Mouse (Mus musculus) kidney, adult 9 months (tissue): ENCODE data around the gene Brca1.

ENCODE experiments used
- DNase-seq: peaks from one replicate; pipeline ENCODE4 v3.0.0; 2022

The Brca1 gene

GRCm38 (mm10) chr11:101551751-101552475 lies at the start of gene Brca1, which contains the start of gene Nbr1:
Brca1 (minus strand) TSS chr11:101551955.
Nbr1 (plus strand) TSS chr11:101552149.
- peak; percentile 94 for DNase-seq

DNA sequence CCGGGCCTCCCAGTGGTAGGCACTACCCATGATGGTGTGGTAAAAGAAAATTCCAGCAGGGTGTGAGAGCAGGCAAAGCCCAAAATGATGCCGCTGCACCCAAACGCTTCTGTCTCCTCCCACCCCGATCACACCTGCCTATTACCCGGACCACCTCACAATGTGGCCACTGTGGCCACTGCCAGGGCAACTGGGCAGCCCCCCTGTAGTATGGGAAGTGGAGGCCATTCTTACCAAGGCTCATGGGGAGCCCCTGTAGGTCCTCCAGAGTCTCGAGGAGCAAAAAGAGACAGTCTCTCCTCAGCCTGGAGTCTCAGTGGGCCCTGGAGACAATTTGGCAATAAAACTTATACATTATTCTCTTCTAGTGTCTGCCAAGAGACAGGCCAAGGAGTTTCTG lies 47.4 kb upstream of the Brca1 start, which contains the start of gene Gm11634:
Gm11634 (minus strand) TSS at position 101 of the 400 bp plus-strand sequence.
- DNase-seq: no peak

DNA sequence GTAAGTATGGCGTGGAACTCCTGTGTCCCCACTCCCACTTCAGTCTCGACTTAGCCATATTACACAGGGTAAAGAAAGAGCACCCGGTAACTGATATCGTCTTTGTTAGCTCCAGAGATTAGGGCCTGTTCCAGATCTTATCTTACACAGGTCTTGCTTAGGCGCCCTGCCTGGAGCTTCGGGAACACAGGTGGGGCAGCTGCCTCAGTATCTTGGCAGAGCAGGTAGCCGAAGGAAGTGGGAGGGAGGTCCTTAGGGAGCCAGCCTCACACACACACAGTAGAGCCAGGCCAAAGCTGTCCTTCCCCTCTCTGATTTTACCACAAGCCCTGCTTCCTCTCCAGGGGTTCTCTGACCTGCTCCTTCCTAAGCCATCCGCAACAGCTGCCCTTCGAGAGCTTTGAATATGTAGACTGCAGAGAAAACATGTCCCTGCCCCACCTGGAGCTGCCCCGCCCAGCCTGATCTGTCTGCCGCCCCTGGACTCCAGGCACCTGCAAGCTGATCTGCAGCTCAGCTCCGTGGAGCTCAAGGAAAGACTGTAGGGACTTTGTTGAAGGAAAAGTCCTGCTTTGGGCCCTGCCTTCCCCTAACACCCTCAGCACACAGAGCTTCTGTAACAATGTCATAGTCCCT lies 38.4 kb upstream of the Brca1 start:
- no peak for DNase-seq

GRCm38 (mm10) chr11:101589444-101589843 lies 37.7 kb upstream of the Brca1 start:
- DNase-seq: peak; percentile 93

- peak; percentile 51 for DNase-seq
These were observed 37.1 kb upstream of the Brca1 start for GRCm38 (mm10) chr11:101588868-101589267.

GRCm38 (mm10) chr11:101587676-101588075 lies 35.9 kb upstream of the Brca1 start:
- no peak for DNase-seq

DNA sequence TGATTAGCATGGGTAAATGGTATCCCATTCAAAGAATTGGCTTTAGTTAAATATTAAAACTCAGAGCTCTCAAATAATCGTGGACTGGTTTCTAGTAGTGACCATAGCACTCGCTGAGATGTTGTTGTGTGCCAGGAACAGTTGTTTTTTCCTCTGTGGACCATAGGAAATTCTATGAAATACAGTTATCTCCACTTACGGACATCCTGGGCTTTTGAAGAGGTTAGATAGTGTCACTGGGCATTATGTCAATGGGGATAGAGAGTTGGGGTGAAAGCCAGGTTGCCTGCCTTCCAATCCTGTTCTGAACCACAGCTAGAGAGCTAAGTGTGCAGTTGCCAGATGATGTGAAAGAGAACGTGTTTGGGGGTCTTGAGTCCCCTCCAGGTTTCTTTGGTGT lies 34.0 kb upstream of the Brca1 start:
- DNase-seq: no peak

- peak; percentile 84 for DNase-seq
These were observed 33.3 kb upstream of the Brca1 start for GRCm38 (mm10) chr11:101585031-101585430.

DNA sequence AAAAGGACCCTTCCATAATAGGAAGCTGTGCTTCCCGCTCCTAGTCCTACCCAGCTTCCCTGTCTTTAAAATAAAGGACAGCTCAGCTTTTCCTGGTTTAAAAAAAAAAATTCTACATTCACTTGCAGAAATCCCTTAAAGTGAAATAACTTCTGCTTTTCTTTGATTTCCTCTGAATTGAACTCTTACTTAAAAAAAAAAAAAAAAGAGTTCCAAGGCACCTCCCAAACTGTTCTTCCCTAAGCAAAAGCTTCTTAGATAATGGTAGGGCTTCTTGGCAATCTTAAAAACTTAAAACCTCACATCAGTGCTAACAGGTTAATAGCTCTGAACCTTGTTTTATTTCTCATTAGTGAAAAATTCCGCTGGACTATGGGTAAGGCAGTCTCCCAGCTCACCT lies 31.4 kb upstream of the Brca1 start:
- DNase-seq: no peak

GRCm38 (mm10) chr11:101582054-101583035 lies 30.6 kb upstream of the Brca1 start, which contains the start of gene Tmem106a:
Tmem106a (plus strand) TSS chr11:101582242.
- peak; percentile 87 for DNase-seq

GRCm38 (mm10) chr11:101581081-101581764 lies 29.5 kb upstream of the Brca1 start:
- no peak for DNase-seq

GRCm38 (mm10) chr11:101576116-101576515 lies 24.4 kb upstream of the Brca1 start:
- DNase-seq: no peak

GRCm38 (mm10) chr11:101568421-101568820 lies 16.7 kb upstream of the Brca1 start:
- DNase-seq: no peak

DNA sequence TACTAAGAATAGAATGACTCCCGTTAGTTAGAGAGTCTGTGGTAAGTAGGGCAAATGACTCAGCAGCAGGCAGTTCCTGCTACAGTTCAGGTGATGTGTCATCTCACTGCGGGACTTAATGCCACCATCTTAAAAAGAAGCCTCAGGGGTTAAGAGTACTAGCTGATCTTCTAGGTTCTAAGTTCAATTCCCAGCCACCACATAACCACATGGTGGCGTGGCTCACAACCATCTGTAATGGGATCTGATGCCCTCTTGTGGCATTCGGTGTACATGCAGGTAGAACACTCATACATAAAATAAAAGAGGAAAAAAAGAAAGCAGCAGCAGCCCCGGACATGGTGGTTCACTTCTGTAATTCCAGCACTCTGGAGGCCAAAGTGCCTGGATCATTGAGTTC lies 10.6 kb upstream of the Brca1 start:
- peak; percentile 79 for DNase-seq

- DNase-seq: no peak
These were observed 5.2 kb upstream of the Brca1 start for GRCm38 (mm10) chr11:101556954-101557353.

- DNase-seq: peak; percentile 90
These were observed 4.8 kb upstream of the Brca1 start for GRCm38 (mm10) chr11:101556541-101556940.

GRCm38 (mm10) chr11:101553354-101553930 lies 1.7 kb upstream of the Brca1 start:
- DNase-seq: peak; percentile 38

- DNase-seq: peak; percentile 100
These were observed 933 bp upstream of the Brca1 start for GRCm38 (mm10) chr11:101552476-101553300.

DNA sequence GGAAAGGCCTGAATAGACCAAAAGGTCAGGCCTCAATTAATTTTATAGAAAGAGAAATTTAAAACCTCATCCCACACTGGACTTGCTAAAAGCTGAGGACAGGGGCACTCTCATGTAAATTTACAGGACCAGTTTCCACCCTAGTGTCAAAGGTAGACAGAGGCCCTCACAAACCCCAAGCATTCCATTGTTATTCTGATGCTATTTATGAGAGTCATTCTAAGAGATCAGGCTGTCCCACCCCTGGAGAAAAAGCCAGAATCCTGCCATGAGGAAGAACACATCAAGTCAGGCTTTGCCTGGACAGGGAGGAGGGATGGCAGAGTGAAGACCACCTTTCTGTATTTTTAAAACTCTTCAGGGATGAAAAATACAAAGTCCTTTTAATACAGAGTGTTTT lies 3.2 kb downstream of the Brca1 start:
- no peak for DNase-seq

- DNase-seq: peak; percentile 40
These were observed 7.6 kb downstream of the Brca1 start for GRCm38 (mm10) chr11:101544132-101544531.

DNA sequence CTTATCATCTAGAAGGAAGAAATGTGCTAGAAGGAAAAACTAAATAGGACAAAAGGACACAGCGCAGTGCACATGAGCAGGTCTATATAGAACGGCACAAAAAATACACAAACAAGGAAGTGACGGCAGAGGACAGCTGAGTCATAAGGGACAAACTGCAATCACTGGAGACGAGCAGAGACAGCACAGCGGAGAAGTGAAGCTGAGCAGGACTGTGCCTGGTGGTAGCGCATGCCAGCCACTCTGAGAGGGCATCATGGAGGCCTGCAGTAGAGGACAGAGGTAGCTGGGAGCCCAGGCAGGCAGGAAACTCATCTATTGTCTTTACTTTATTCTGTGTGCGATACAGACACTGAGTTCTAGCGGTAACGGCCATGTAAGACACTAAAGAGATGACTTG lies 8.2 kb downstream of the Brca1 start:
- no peak for DNase-seq
